Mouse (Mus musculus) forebrain, embryonic 16.5 days (tissue): ENCODE results near the gene Gm3500. TPM values are rescaled to one million over a fixed set of nuclear protein-coding genes. Genes with fewer than 3 reads are reported as not detected.
"Not testable (repeated sequence)": the region's sequence is repeated elsewhere in the genome, so short reads cannot be mapped to it uniquely, and the experiment has no call there.

Experiments
- ATAC-seq: fragments of 200-750 bp; cut with Nextera tagmentation; 2 replicates; pipeline ENCODE4 v1.8.0; 2017; ENCODE audit warnings: mild to moderate bottlenecking, moderate library complexity
- H3K27ac ChIP-seq: fragments of 300-500 bp; sonication (generic); 2 replicates; pipeline ENCODE4 v1.5.1; 2014; ENCODE audit warnings: low read length, control low read depth
- H3K27me3 ChIP-seq: fragments of 300-500 bp; sonication (generic); replicated peaks from 2 replicates; pipeline ENCODE4 v1.6.1; 2014; ENCODE audit warnings: low read length; ENCODE audit not compliant: control insufficient read depth, insufficient read depth
- H3K36me3 ChIP-seq: fragments of 300-500 bp; sonication (generic); 2 replicates; pipeline ENCODE4 v1.6.1; 2014; ENCODE audit not compliant: control insufficient read depth, insufficient read depth
- H3K4me1 ChIP-seq: fragments of 300-500 bp; sonication (generic); replicated peaks from 2 replicates; pipeline ENCODE4 v1.6.1; 2014; ENCODE audit warnings: low read length; ENCODE audit not compliant: control insufficient read depth, insufficient read depth
- H3K4me2 ChIP-seq: fragments of 300-500 bp; sonication (generic); 2 replicates; pipeline ENCODE4 v1.6.1; 2014; ENCODE audit warnings: mild to moderate bottlenecking, low read length, control low read depth
- H3K4me3 ChIP-seq: fragments of 300-500 bp; sonication (generic); replicated peaks from 2 replicates; pipeline ENCODE4 v1.5.1; 2014; ENCODE audit warnings: mild to moderate bottlenecking, low read length, control low read depth
- H3K9ac ChIP-seq: fragments of 300-500 bp; sonication (generic); replicated peaks from 2 replicates; pipeline ENCODE4 v1.6.1; 2014; ENCODE audit warnings: low read depth, low read length, control low read depth
- H3K9me3 ChIP-seq: fragments of 300-500 bp; sonication (generic); 2 replicates; pipeline ENCODE4 v1.6.1; 2016; ENCODE audit warnings: low read length; ENCODE audit not compliant: control insufficient read depth
- WGBS: fragments of 180-500 bp; shearing (Covaris S2); extraction: QIAGEN DNeasy Blood & Tissue Kit; methylation state at CpG from one replicate; pipeline ENCODE4 v1.1.7; 2014; 5-methylcytosine and 5-hydroxymethylcytosine counted together
- polyA plus RNA-seq: library from polyadenylated mRNA; unstranded; fragments of >200 nt; fragmentation: Nextera tagmentation; extraction: Ambion mirVana; gene quantifications from 2 replicates; pipeline ENCODE4 v1.2.1, GENCODE M21; 2015

The Gm3500 gene
- polyA plus RNA-seq = 1.1 TPM in 1 of 2 replicates, not detected in the other

DNA sequence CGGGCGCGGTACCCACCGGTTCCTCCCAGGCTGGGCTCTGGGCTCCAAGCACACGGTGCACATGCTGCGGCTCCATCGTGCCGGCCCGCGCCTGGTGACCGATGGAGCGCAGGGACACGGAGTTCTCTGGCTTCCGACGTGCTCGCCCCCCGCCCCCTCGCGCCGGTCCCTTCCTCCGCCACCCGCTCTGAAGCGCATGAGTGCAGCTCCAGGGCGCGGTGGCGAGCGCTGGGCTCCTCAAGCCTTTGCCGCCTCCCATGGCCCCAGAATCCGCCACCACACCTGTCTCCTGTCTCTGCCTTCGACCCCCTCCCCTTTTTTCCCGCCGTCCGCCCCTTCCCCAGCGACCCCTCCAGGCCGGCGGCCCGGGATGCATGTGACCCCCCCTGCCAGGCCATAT, at the start of gene Gm3500:
Gm3500 (minus strand) TSS at position 101 of the 400 bp plus-strand sequence.
- not testable (repeated sequence) for H3K4me3 ChIP-seq, H3K9ac ChIP-seq, H3K9me3 ChIP-seq, H3K36me3 ChIP-seq, ATAC-seq, H3K27me3 ChIP-seq, H3K27ac ChIP-seq, H3K4me2 ChIP-seq, H3K4me1 ChIP-seq
- WGBS = no CpG with 5 or more reads among the region's 37 CpGs

DNA sequence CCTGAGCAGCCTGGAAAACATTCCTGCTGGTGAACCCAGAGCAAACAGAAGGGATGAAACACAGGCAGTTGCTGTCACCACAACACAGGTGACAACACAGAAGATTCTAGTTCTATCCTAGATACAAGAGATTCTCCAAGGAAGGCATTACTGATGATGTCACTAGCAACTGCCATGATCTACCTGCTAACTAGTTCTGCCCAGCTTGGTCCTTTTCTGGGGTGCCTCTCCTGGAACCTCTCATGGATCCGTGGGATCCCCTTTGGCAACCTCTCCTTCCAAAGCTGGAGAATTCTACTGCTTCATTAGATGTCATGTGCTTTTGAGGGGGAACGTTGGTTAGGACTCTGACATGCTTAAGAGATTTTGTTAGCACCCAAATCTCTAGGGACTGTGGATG, 54.0 kb downstream of the Gm3500 start, which contains the start of gene Gm3542:
Gm3542 (minus strand) TSS at position 101 of the 400 bp plus-strand sequence.
- H3K36me3 ChIP-seq, ATAC-seq, H3K27me3 ChIP-seq, H3K4me1 ChIP-seq, H3K9ac ChIP-seq, H3K9me3 ChIP-seq, H3K4me2 ChIP-seq, H3K27ac ChIP-seq, H3K4me3 ChIP-seq: not testable (repeated sequence)
- WGBS = no CpG with 5 or more reads among the region's 2 CpGs

Other genes starting within 250 kb of the Gm3500 start
- gene Gm3317, start 224.5 kb downstream of the Gm3500 start, polyA plus RNA-seq = not detected in 2 replicates
- gene Gm8271, start 203.3 kb downstream of the Gm3500 start, polyA plus RNA-seq = not detected in 2 replicates
- gene Gm3526, start 128.5 kb downstream of the Gm3500 start, polyA plus RNA-seq = not detected in 2 replicates
- not detected in 2 replicates for gene Gm3542, start 54.1 kb downstream of the Gm3500 start, polyA plus RNA-seq
- 0.15 and 2.6 TPM in 2 replicates for gene Gm3194, start 66.4 kb upstream of the Gm3500 start, polyA plus RNA-seq
- gene Gm8246, start 88.8 kb upstream of the Gm3500 start, polyA plus RNA-seq = not detected in 2 replicates
- gene Gm3187, start 95.2 kb upstream of the Gm3500 start, polyA plus RNA-seq = 0.15 TPM in 1 of 2 replicates, not detected in the other
- gene Gm3488, start 112.6 kb upstream of the Gm3500 start, polyA plus RNA-seq = 12.3 and 14.2 TPM in 2 replicates
- 0.20 TPM in 1 of 2 replicates, not detected in the other for gene Gm3532, start 149.4 kb upstream of the Gm3500 start, polyA plus RNA-seq
- gene Gm8265, start 244.0 kb upstream of the Gm3500 start, polyA plus RNA-seq = not detected in 2 replicates